Mouse (Mus musculus): ENCODE data around the gene Arhgef12. TPM values are rescaled to one million over a fixed set of nuclear protein-coding genes. Genes with fewer than 3 reads are reported as not detected.

Arhgef12 gene
- polyA plus RNA-seq (2015; fragmentation: Nextera tagmentation; extraction: Ambion mirVana) = 11.5 and 12.3 TPM in 2 replicates

DNA sequence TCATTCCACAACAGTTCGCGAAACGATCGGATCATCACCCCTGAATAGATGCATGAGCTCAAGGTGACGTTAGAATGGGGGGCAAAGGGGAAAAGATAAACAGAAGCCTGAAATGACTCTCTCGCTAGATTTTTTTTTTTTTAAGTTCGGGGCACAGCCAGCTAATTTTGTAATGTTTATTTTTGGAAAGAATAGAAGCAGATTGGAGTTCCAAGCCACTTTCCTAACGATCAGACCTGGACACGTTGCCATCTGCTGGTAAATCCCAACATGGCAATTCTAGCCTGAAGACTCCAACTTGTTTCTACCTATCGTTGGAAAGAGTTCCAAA lies at the start of gene Arhgef12:
Arhgef12 (minus strand) TSS at position 53 of the 331 bp plus-strand sequence.
- 30% methylated on average over 10 of the region's 10 CpGs for WGBS
- no peaks in the 10 kb centered on the region for H3K9me3 ChIP-seq

DNA sequence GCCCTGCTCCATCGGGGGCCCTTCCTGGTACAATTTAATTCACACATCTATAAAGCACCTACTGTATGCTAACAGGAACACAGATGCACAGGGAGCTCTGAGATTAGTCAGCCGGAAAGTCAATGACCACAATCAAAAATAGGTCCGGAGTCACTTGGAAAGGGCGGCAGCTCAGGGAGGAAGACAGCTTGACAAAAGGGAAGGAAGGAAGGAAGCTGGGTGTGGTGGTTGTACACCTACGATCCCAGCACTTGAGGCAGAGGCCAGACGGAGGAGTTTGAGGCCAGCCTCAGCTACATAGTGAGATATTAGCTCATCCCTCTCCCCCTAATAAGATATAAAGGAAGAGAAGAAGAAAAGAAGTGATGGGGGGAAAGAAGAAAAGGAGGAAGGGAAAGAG lies 48.9 kb upstream of the Arhgef12 start:
- Histone ChIP-seq H3K4me2 (replicated peaks) (no peak overlapping the region), H3K27ac (no peak overlapping the region), H3K4me3 (no peak overlapping the region), H3K4me1 (peaks cover 4% of the 10 kb centered on the region; the same call in 1 of the 2 replicates), H3K27me3 (peaks cover 5% of the 10 kb centered on the region; the same call in 1 of the 2 replicates), H3K36me3 (no peaks in the 10 kb centered on the region), H3K9me3 (no peaks in the 10 kb centered on the region), H3K9ac (no peak overlapping the region)
- no peak for ATAC-seq (ENCODE audit: low FRiP score, low read depth)
- 79% methylated on average over 6 of the region's 6 CpGs for WGBS

More for the DNA sequence above, at the start of gene Arhgef12:
- Histone ChIP-seq H3K4me1 (peaks cover 30% of the 10 kb centered on the region), H3K36me3 (peaks cover 14% of the 10 kb centered on the region), H3K9ac (peak within 1 kb of the TSS; percentile 97), H3K27me3 (no peaks in the 10 kb centered on the region), H3K27ac (peak within 1 kb of the TSS; percentile 94), H3K4me2 (replicated peaks) (peak within 1 kb of the TSS; percentile 78), H3K4me3 (peak within 1 kb of the TSS; percentile 87)
- ATAC-seq (ENCODE audit: low FRiP score, low read depth) = no peak

DNA sequence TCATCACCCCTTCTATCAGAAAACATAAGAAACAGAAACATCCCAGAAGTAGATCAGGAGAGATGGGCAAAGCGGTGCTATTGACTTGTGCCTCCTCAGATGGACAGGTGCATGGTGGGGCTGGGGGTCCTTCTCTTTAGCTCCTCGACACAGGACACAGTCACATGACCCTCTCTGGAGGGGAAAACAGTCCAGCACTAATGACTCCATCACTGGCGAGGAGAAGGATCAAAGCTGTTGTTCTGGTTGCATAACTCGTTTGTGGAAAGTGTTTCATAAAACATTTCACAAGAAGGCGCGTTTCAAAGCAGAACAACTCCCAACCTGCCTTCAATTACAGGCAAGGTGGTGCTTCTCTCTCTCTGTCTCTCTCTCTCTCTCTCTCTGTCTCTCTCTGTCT lies 44.7 kb upstream of the Arhgef12 start:
- 41% methylated on average over 6 of the region's 6 CpGs for WGBS
- H3K9me3 ChIP-seq = no peaks in the 10 kb centered on the region
- peaks cover 5% of the 10 kb centered on the region; the same call in 1 of the 2 replicates for H3K4me1 ChIP-seq
- H3K27ac ChIP-seq = no peak overlapping the region
- no peaks in the 10 kb centered on the region for H3K36me3 ChIP-seq
- peaks cover 15% of the 10 kb centered on the region; the same call in 1 of the 2 replicates for H3K27me3 ChIP-seq
- no peak overlapping the region for H3K4me3 ChIP-seq
- no peak overlapping the region for H3K9ac ChIP-seq
- no peak overlapping the region for H3K4me2 ChIP-seq (replicated peaks)
- ATAC-seq (ENCODE audit: low FRiP score, low read depth) = no peak

DNA sequence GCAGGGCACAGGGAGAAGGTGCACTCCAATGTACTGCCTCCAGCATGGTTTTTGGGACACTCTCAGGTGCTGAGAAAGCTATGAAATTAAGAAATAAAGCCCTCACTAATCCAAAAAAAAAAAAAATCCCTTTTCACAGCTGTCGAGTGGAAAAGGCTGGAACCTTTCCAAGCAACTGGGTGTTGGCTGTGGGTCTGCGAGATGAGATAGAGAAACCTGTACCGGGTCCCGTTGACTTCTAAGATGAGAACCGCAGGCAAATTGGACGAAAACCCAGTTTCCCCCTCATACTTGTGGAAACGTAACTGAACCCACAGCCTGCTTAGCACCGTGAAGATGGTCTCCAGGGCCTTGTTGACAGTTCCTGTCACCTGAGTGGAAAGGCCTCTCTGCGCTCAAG lies 43.9 kb upstream of the Arhgef12 start:
- Histone ChIP-seq H3K9ac (no peak overlapping the region), H3K27ac (no peak overlapping the region), H3K36me3 (no peaks in the 10 kb centered on the region), H3K4me2 (replicated peaks) (no peak overlapping the region), H3K4me1 (peaks cover 5% of the 10 kb centered on the region; the same call in 1 of the 2 replicates), H3K27me3 (peaks cover 14% of the 10 kb centered on the region; the same call in 1 of the 2 replicates), H3K4me3 (no peak overlapping the region), H3K9me3 (no peaks in the 10 kb centered on the region)
- WGBS = 70% methylated on average over 9 of the region's 9 CpGs
- ATAC-seq (ENCODE audit: low FRiP score, low read depth) = no peak

DNA sequence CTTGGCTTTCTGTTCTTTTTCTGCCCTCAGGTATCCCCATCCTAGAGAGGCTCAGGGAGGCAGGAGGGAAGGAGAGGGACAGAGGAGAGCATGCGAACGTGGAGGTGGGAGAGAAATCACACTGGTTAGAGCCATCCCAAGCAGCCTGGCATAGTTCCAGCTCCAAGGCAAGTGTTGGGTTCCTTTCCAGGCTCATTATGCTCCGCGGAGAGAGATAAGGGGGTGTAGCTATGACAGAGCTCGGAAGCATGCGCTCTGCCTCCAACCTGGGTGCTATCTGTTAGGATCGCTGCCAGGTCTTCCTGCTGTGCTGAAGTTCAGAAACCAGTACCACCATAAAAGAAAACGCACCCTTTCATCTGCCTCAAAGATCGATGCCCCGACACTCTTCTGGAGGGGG lies 43.0 kb upstream of the Arhgef12 start:
- WGBS = 38% methylated on average over 10 of the region's 10 CpGs
- H3K9me3 ChIP-seq = no peaks in the 10 kb centered on the region
- H3K36me3 ChIP-seq = no peaks in the 10 kb centered on the region
- peaks cover 10% of the 10 kb centered on the region; the same call in 1 of the 2 replicates for H3K27me3 ChIP-seq
- H3K4me2 ChIP-seq (replicated peaks) = no peak overlapping the region
- peaks cover 5% of the 10 kb centered on the region; the same call in 1 of the 2 replicates for H3K4me1 ChIP-seq
- H3K9ac ChIP-seq = no peak overlapping the region
- H3K27ac ChIP-seq = no peak overlapping the region
- no peak overlapping the region for H3K4me3 ChIP-seq
- ATAC-seq (ENCODE audit: low FRiP score, low read depth) = no peak

DNA sequence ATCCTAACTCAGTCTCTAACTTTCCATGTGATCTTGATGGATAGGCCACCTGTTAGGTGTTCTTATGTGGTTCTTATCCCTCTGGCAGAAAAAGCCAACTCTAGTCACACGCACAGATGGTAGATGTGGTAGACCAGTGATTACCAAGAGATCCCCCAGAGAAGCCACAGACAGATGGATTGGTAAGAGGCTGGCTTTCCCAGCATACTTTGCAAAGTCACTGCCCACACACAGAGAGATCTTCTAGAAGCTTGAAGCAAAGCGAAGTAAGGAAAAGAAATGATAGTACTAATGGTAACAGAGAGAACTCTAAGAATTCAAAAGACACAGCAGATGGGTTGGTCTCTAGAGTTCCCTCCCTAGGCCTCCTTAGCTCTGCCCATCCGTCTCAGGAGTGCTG lies 42.5 kb upstream of the Arhgef12 start:
- no peaks in the 10 kb centered on the region for H3K9me3 ChIP-seq
- H3K27me3 ChIP-seq = peaks cover 10% of the 10 kb centered on the region; the same call in 1 of the 2 replicates
- no peak overlapping the region for H3K9ac ChIP-seq
- no peaks in the 10 kb centered on the region for H3K36me3 ChIP-seq
- H3K4me2 ChIP-seq (replicated peaks) = no peak overlapping the region
- ATAC-seq (ENCODE audit: low FRiP score, low read depth) = no peak
- 84% methylated on average over 3 of the region's 3 CpGs for WGBS
- H3K4me3 ChIP-seq = no peak overlapping the region
- H3K4me1 ChIP-seq = peaks cover 5% of the 10 kb centered on the region; the same call in 1 of the 2 replicates
- no peak overlapping the region for H3K27ac ChIP-seq

DNA sequence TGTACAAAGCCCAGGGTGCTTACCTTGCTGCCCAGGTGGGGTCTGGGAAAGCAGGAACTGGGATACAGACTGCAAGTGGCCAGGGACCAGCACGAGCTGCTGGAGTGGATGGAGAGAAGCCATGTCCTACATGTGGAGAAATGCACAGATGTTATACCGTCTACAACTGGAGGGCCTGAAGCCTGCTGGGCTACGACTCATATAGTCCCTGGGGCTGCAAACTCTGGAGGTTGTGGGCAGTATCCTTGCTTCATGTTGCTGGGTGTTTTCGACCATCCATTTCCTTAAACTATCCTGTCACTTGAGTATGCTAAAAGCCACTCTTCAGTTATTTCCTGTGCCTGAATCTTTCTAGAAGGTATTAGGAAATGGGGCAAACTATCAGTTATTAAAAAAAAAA lies 38.2 kb upstream of the Arhgef12 start:
- H3K27ac ChIP-seq = no peak overlapping the region
- peaks cover 10% of the 10 kb centered on the region; the same call in 1 of the 2 replicates for H3K27me3 ChIP-seq
- no peaks in the 10 kb centered on the region for H3K9me3 ChIP-seq
- no peak overlapping the region for H3K4me2 ChIP-seq (replicated peaks)
- no peak overlapping the region for H3K4me3 ChIP-seq
- no peak for ATAC-seq (ENCODE audit: low FRiP score, low read depth)
- no peaks in the 10 kb centered on the region for H3K36me3 ChIP-seq
- 85% methylated on average over 4 of the region's 4 CpGs for WGBS
- no peaks in the 10 kb centered on the region for H3K4me1 ChIP-seq
- no peak overlapping the region; the same call in 1 of the 2 replicates for H3K9ac ChIP-seq

DNA sequence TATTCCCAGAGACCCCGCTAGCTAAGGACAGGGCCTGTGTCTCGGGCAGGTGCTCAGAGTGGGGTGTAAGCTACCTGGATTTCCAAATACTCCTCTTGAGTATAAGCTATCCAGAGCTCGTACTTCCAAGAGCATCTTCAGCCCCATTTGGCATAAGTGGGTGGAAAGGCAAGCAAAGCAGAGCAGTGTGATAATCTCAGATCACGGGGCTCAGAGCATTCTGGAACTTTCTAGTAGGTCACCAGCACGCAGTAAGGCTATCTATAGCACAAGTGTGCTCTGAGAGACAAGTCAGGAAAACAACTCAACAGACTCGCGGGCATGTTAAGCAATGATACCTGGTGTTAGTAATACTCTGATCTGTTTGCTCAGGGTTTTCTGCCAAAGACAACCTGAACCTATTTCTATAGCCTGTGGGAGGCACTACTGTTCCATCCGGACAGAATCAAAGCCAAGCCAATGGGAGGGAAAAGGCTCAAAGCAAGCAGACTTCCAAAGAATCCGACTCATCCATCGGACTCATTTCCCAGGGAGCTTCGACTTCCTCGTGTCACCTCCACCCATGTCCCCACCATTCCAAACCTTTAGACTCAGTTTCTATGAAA lies 37.3 kb upstream of the Arhgef12 start:
- no peak for ATAC-seq (ENCODE audit: low FRiP score, low read depth)
- WGBS = 76% methylated on average over 12 of the region's 12 CpGs
- no peak overlapping the region for H3K4me2 ChIP-seq (replicated peaks)
- no peak overlapping the region for H3K9ac ChIP-seq
- no peaks in the 10 kb centered on the region for H3K36me3 ChIP-seq
- H3K27me3 ChIP-seq = peaks cover 6% of the 10 kb centered on the region; the same call in 1 of the 2 replicates
- H3K4me3 ChIP-seq = no peak overlapping the region
- H3K27ac ChIP-seq = no peak overlapping the region
- no peaks in the 10 kb centered on the region for H3K4me1 ChIP-seq
- H3K9me3 ChIP-seq = no peaks in the 10 kb centered on the region

DNA sequence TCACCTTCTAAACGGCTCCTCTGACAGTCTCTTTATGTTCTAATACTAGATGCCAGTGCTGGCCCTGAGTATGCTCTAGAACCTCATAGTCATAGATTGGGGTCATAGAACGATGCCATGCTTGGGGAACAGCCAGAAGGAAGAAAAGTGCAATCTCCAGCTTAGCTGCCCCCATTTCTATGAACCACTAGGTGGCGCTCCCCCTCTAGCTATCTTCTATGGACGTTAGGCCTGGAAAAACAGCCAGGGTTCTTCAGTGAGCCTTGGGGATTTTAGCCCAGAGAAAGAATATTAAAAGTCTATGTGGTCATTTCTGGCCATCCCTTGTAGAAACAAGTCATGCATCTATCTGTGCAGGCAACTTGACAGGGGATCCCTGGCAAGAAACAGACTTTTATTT lies 34.8 kb upstream of the Arhgef12 start:
- H3K27me3 ChIP-seq = no peaks in the 10 kb centered on the region
- no peak overlapping the region for H3K4me2 ChIP-seq (replicated peaks)
- H3K9ac ChIP-seq = no peak overlapping the region
- no peak for ATAC-seq (ENCODE audit: low FRiP score, low read depth)
- no peaks in the 10 kb centered on the region for H3K36me3 ChIP-seq
- H3K4me1 ChIP-seq = no peaks in the 10 kb centered on the region
- H3K27ac ChIP-seq = no peak overlapping the region
- H3K9me3 ChIP-seq = no peaks in the 10 kb centered on the region
- no peak overlapping the region for H3K4me3 ChIP-seq
- 8% methylated on average over 4 of the region's 4 CpGs for WGBS

DNA sequence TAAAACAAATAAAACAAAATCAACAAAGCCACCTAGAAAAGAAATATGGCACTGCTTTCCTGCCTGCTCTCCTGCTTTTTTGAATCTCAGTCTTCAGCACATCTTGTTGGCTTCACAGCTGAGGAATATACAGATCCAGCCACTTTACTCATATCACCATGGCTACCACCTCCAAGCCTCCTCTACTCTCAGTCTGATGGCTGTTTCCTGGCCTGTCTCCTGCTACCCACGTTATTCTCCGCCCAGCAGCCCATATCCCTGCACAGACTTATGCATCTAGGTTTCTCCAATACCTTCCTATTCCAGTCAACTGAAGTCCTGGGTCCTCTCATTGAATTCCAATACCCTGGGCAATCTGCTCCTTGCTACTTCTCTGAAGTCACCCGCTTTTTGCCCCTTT lies 26.5 kb upstream of the Arhgef12 start:
- Histone ChIP-seq H3K36me3 (no peaks in the 10 kb centered on the region), H3K9ac (no peak overlapping the region)
- no peak for ATAC-seq (ENCODE audit: low FRiP score, low read depth)

DNA sequence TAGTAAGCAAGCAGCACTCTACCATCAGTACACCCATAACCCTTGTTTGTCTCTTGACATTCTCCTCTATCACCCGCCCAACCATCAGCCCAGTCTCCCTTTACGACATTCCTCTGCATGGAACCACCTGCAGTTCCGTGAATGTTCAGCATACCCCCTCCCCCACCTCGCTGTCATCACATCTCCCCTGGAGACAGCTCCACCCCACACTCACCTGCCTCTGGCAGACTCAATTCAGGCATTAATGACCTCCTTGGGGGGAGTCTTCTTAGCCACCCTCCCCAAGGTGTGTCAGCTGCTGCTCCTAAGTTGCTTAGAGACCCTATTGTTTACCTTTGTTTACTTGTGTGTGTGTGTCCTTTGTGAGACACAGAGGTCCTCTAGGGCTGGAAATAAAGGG lies 25.3 kb upstream of the Arhgef12 start:
- Histone ChIP-seq H3K27ac (no peak overlapping the region), H3K4me2 (replicated peaks) (no peak overlapping the region), H3K4me1 (peaks cover 14% of the 10 kb centered on the region), H3K36me3 (no peaks in the 10 kb centered on the region), H3K27me3 (no peaks in the 10 kb centered on the region), H3K9ac (no peak overlapping the region), H3K4me3 (no peak overlapping the region), H3K9me3 (no peaks in the 10 kb centered on the region)
- no peak for ATAC-seq (ENCODE audit: low FRiP score, low read depth)
- whole genome bisulfite sequencing = 19% methylated on average over 4 of the region's 4 CpGs

More for the DNA sequence above, 26.5 kb upstream of the Arhgef12 start:
- no peaks in the 10 kb centered on the region for H3K9me3 ChIP-seq
- H3K4me2 ChIP-seq (replicated peaks) = no peak overlapping the region
- no peaks in the 10 kb centered on the region for H3K27me3 ChIP-seq
- H3K27ac ChIP-seq = no peak overlapping the region
- H3K4me3 ChIP-seq = no peak overlapping the region
- peaks cover 14% of the 10 kb centered on the region for H3K4me1 ChIP-seq
- 75% methylated on average over 3 of the region's 3 CpGs for WGBS

DNA sequence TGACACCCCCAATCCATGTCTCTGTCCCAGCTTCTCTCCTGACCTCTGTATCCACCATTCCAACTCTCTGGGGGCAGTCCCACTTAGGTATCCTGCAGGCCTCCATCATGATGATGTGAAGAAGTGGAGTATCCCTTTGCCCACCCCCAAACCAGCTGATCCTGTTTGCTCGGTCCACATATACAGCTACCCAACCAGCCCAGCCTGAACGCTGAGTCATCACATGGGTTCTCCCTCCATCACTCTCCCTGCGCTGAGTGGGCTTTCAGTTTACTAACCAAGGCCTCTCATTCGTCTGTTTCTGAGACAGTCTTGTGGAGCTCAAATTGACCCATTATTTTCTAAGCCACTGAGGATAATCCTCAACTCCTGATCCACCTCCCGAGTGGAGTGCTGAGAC lies 24.9 kb upstream of the Arhgef12 start:
- Histone ChIP-seq H3K4me2 (replicated peaks) (no peak overlapping the region), H3K27me3 (no peaks in the 10 kb centered on the region), H3K4me1 (peaks cover 14% of the 10 kb centered on the region), H3K36me3 (no peaks in the 10 kb centered on the region), H3K9me3 (no peaks in the 10 kb centered on the region), H3K4me3 (no peak overlapping the region), H3K9ac (no peak overlapping the region), H3K27ac (no peak overlapping the region)
- ATAC-seq (ENCODE audit: low FRiP score, low read depth) = no peak
- WGBS = 70% methylated on average over 5 of the region's 5 CpGs

DNA sequence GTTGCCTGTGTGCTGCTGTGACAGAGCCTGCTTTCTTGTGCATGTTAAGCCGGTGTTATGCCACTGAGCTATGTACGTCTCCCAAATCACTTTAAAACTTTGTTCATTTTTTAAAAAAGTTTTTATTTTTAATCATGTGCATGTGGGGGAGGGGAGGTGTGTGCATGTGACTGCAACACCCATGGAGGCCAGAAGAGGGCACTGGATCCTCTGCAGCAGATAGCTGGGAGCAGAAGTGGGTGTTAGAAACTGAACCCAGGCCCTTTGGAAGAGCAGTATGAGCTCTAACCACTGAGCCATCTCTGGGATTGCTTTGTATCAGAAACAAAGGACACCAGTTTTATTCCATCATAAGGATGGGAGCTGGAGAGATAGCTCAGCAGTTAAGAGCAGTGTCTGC lies 23.6 kb upstream of the Arhgef12 start:
- no peaks in the 10 kb centered on the region for H3K9me3 ChIP-seq
- no peak overlapping the region for H3K4me2 ChIP-seq (replicated peaks)
- H3K27ac ChIP-seq = no peak overlapping the region
- H3K4me3 ChIP-seq = no peak overlapping the region
- H3K36me3 ChIP-seq = no peaks in the 10 kb centered on the region
- peaks cover 14% of the 10 kb centered on the region for H3K4me1 ChIP-seq
- 89% methylated on average over 2 of the region's 2 CpGs for WGBS
- no peaks in the 10 kb centered on the region for H3K27me3 ChIP-seq
- H3K9ac ChIP-seq = no peak overlapping the region
- no peak for ATAC-seq (ENCODE audit: low FRiP score, low read depth)
